Mouse (Mus musculus) MN1 (cell line): ENCODE results near the gene Ticrr.

Source experiments
- DNase-seq: peaks from one replicate; pipeline ENCODE4 v3.0.0-alpha.2; 2016; ENCODE audit warnings: low spot score

Gene Ticrr

DNA sequence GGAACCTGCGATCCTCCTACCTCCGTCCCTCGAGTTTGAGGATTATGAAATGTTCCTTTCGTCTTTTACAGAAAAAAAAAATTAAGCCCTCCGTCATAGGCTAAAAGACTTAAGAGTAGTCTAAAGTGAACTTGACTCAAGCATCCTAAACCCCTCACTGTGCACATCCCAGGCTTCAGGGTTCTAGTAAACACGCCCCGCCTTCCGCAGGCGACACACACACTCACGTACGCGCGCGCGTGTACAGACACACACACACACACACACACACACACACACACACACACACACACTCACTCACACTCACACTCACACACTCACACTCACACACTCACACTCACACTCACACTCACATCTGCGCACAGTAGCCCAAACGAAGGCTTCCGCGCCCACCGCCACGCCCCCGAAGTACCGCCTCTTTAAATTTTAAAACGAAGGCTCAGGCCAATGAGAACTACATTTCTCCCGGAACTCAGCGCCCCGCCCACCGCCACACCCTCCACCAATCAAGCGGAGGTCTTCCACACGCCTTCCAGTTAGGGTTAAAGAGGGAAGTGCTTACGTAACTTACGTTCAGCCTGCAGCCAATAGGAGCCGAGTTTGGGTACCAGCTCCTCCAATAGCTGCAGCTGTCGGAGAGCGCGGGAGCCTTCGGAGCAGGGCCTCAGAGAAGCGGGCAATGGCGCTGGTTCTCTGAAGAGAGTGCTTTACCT is at the start of gene Ticrr:
Gene Ticrr, plus strand, starts transcription at position 619 of the 713 bp plus-strand sequence.
- DNase-seq = peak; percentile 98

GRCm38 (mm10) chr7:79611901-79612300 is 48.1 kb upstream of the Ticrr start:
- no peak for DNase-seq

DNA sequence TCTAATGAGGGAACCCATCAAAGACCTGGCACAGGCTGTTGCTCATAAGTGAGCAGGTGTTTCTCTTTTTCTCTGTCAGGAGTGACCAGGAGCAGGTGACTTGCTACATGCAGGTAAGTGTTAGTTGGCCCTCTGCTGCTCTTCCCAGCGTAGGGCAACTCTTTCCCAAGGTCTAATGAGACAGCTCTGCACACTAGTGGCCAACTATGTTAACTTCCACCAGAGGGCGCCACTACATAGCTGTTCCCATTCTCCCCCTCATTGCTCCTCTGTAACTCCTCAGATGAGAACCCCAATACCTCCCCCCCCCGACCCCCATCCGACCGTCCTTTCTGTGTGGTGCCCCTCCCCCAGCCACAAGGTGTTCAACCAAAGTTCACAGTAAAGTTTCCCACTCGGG is 47.2 kb upstream of the Ticrr start:
- DNase-seq = peak; percentile 34

GRCm38 (mm10) chr7:79613314-79613713 is 46.7 kb upstream of the Ticrr start:
- DNase-seq = no peak

GRCm38 (mm10) chr7:79615008-79615407 is 45.0 kb upstream of the Ticrr start:
- DNase-seq = no peak

GRCm38 (mm10) chr7:79615941-79616340 is 44.1 kb upstream of the Ticrr start:
- DNase-seq = no peak

GRCm38 (mm10) chr7:79617418-79617817 is 42.6 kb upstream of the Ticrr start, which contains the start of gene Rhcg:
Gene Rhcg, minus strand, starts transcription at chr7:79617657.
- DNase-seq = no peak

DNA sequence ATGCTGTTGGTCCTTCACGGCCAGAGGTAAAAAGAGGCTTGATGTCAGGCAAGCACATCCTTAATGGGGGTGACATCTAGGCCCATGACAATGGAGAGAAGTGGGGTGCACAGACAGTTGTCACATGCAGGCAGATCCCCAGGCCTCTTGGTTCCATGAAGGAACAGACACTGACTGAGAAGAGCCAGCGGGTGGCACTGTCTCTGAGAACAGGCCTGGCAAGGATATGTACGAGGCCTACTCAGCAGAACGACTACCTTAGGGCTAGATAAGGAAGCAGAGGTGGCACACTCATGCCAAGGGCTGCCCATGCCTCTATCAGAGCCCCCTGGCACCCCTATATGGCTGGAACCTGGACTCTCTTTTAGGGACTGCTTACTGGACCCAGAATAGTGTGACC is 40.5 kb upstream of the Ticrr start:
- DNase-seq = no peak

- DNase-seq = no peak
These were observed 36.9 kb upstream of the Ticrr start for GRCm38 (mm10) chr7:79623086-79623485.

- DNase-seq = no peak
These were observed 33.8 kb upstream of the Ticrr start for GRCm38 (mm10) chr7:79626170-79626569.

- no peak for DNase-seq
These were observed 31.6 kb upstream of the Ticrr start for GRCm38 (mm10) chr7:79628271-79628913.

GRCm38 (mm10) chr7:79631773-79632348 is 28.1 kb upstream of the Ticrr start:
- DNase-seq = no peak

GRCm38 (mm10) chr7:79647233-79647632 is 12.8 kb upstream of the Ticrr start:
- no peak for DNase-seq

GRCm38 (mm10) chr7:79649005-79649404 is 11.0 kb upstream of the Ticrr start:
- peak; percentile 31 for DNase-seq

DNA sequence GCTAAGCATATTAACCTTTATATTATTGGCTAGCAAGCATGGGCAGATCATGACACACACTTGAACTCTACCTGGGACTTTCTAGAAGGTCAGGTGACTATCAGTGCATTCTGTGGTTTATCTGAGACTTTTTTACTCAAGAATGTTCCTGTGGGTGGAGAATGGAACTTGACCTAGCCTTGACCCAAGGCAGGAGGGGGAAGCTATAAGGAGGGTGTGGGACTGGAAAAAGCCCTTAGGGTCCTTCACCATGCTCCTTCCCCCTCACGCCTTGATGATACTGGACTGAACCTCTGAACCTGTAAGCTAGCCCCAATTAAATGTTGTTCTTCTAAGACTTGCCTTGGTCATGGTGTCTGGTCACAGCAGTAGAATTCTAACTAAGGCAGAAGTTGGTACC is 5.8 kb upstream of the Ticrr start:
- no peak for DNase-seq

- no peak for DNase-seq
These were observed 5.4 kb upstream of the Ticrr start for GRCm38 (mm10) chr7:79654586-79654985.

DNA sequence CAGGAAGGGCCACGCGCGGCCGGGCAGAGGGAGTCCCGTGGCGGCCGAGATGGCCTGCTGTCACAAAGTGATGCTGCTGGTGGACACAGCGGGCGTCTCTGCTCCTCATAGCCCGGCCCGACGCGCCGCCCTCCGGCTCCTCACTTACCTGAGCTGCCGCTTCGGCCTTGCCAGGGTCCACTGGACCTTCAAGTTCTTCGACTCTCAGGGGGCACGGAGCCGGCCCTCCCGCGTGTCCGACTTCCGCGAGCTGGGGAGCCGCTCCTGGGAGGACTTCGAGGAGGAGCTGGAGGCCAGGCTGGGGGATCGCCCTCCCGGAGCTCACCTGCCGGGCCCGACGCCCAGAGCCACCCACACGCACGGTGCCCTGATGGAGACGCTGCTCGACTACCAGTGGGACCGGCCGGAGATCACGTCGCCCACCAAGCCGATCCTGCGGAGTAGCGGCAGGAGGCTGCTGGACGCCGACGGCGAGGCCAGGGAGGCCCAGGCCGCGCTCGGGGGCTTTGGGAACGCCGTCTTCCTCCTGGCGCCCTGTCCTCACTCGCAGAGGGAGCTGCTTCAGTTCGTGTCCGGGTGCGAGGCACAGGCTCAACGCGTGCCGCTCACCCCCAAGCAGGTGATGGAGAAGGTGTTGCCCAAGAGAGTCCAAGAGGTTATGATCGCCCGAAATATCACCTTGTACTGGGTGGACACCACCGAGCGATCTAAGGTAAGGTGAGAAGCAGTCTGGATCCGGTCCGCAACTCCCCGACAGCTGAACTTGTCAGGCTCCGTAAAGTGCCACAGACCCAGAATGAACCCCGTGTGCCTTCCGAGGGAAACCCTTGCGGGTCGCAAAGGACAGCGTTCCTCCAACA is 525 bp downstream of the Ticrr start:
- DNase-seq = peak; percentile 9

- DNase-seq = no peak
These were observed 1.4 kb downstream of the Ticrr start for GRCm38 (mm10) chr7:79661253-79661890.

GRCm38 (mm10) chr7:79666690-79667089 is 6.7 kb downstream of the Ticrr start:
- DNase-seq = no peak

- no peak for DNase-seq
These were observed 11.1 kb downstream of the Ticrr start for GRCm38 (mm10) chr7:79670900-79671604.

- DNase-seq = no peak
These were observed 19.2 kb downstream of the Ticrr start for GRCm38 (mm10) chr7:79679186-79679585.
